Mouse (Mus musculus): ENCODE measurements around the gene Sigmar1. TPM values are rescaled to one million over a fixed set of nuclear protein-coding genes. Genes with fewer than 3 reads are reported as not detected.
"Not testable (repeated sequence)": the region's sequence is repeated elsewhere in the genome, so short reads cannot be mapped to it uniquely, and the experiment has no call there.

Gene Sigmar1
- total RNA-seq, 2 experiments from 2014 or later, result 77.4 to 80.1 TPM

- no peak for DNase-seq
Measured at GRCm38 (mm10) chr4:41711705-41712375, 44.1 kb downstream of the Sigmar1 start.

DNA sequence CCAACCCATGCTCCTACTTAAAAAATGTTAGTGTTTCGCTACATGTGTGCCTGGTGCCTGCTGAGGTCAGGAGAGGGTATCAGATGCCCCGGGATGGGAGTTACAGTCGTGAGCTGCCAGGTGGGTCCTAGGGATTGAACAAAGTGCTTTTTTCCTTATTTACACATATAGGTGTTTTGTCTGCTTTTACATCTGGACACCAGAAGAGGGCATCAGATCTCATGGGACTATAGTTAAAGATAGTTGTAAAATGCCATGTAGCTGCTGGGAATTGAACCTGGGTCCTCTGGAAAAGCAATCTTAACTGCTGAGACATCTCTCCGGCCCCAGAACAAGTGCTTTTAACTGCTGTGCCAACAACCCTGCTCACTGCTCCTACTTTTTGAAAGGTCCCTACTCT lies 45.7 kb downstream of the Sigmar1 start:
- DNase-seq, result no peak

GRCm38 (mm10) chr4:41708192-41708745 lies 47.7 kb downstream of the Sigmar1 start:
- DNase-seq, result peak in 1 of 2 experiments; percentile 51

GRCm38 (mm10) chr4:41707011-41707535 lies 48.9 kb downstream of the Sigmar1 start:
- DNase-seq, result peak; percentile 64 to 72

GRCm38 (mm10) chr4:41705922-41706754 lies 49.8 kb downstream of the Sigmar1 start:
- no peak for DNase-seq

DNA sequence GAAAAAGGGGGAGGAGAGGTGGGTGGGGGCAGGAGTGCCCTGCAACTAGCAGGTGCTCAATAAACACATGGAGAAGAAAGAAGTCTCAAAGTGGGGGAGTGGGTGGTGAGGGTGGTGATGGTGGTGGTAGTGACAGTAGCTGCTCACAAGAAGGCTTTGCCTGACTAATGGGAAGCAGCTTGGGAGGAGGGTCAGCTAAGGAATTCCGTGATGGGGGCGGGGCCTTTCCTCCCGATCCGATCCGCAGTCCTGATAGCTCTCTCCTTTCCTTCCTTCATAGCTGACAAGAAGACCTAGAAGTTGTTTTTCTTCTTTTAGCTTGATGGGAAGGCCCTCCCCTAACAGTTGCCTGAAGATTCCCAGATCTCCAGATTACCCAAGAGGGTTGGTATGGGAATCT lies 51.3 kb downstream of the Sigmar1 start:
- no peak for DNase-seq

DNA sequence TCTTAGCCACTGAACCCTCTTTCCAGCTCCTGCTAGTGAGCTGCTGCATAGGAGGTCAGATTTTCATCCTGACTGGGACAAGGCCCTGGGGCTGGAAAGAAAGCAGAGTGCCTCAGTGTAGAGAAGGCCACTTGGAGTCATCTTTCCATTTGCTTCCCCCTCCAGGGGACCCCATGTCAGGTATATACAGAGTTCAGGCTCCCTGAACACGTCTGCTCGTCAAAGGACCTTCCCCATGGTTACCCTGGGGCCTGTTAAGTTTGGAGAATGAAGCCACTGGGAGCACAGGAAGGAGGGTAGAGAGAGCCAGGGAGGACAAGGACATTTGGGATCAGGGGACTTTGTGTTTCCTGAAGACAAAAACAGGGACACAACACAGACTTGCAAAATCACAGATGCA lies 53.7 kb downstream of the Sigmar1 start:
- not testable (repeated sequence) for DNase-seq

GRCm38 (mm10) chr4:41700224-41700623 lies 55.7 kb downstream of the Sigmar1 start:
- DNase-seq, result not testable (repeated sequence)

DNA sequence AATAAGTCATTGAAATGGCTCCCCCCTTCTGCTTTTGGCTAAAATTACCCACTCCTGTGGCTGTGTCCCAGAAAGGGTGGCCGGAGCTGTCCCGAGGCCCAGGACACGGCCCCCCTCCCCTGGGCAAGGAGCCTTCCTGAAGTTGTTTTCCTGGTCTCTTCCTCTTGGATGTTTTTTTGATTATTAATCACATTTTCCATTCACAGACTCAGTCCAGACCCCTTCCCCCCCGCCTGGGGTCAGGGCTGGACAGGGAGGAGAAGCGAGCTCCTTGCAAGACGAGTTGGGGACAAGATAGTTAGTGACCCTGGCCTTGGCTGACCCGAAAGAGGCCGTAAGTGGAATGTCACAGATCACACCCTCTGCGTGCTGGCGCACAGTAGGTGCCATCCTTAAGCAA lies 56.2 kb downstream of the Sigmar1 start, which contains the start of gene Il11ra1:
Il11ra1 (plus strand) TSS at position 207 of the 400 bp plus-strand sequence.
- not testable (repeated sequence) for DNase-seq

GRCm38 (mm10) chr4:41698421-41699016 lies 57.4 kb downstream of the Sigmar1 start:
- DNase-seq, result peak; percentile 48 to 68

DNA sequence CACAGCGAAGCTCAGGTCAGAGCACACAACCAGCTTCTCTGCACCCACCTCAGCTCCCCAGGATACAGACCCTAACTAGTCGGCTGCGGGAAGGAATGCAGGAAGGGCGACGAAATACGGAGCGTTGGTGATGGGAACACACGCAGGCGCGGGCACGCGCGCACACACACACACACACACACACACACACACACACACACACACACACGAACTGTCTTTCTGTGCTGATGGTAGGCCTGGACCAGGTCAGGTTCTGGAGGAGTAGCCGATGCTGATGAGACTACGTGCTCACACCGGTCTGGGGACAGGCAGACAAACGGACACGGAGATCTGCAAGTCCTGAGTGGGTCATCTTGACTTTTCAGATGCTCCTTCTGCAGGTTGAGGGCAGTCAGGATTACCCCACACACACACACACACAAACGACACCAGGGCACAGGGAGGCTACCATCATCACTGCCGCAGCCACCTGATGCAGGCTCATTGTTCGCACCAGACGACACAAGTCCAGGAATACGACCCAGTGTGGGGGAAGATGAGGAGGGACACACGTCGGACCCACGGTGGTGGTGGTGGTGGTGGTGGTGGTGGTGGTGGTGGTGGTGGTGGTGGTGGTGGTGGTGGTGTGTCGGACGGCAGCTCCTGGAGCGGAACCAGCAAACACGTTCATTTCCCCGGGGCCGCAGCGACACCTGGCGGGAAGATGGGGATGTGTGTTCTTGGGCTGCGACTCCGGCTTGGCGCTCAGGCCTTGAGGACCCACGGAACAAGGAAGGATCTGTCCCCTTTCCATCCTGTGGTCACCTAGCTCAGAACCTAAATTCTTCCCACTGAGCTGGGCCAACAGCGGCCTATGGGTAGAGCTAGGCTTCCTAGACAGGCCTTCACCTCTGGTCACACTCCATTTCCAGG lies 58.8 kb downstream of the Sigmar1 start, which contains the start of gene Cntfr:
Cntfr (minus strand) TSS at position 160 of the 912 bp plus-strand sequence.
- peak; percentile 88 to 91 for DNase-seq

GRCm38 (mm10) chr4:41696452-41696851 lies 59.5 kb downstream of the Sigmar1 start:
- not testable (repeated sequence) for DNase-seq

GRCm38 (mm10) chr4:41695800-41696199 lies 60.2 kb downstream of the Sigmar1 start:
- DNase-seq, result not testable (repeated sequence)

GRCm38 (mm10) chr4:41693511-41693910 lies 62.4 kb downstream of the Sigmar1 start:
- DNase-seq, result not testable (repeated sequence)

- not testable (repeated sequence) for DNase-seq
Measured at GRCm38 (mm10) chr4:41690014-41690413, 65.9 kb downstream of the Sigmar1 start.

- not testable (repeated sequence) for DNase-seq
Measured at GRCm38 (mm10) chr4:41688562-41688961, 67.4 kb downstream of the Sigmar1 start.
